Mouse (Mus musculus) MEL (cell line): ENCODE results near the gene Tex10. TPM values are rescaled to one million over a fixed set of nuclear protein-coding genes. Genes with fewer than 3 reads are reported as not detected.
"Not testable (repeated sequence)": the region's sequence is repeated elsewhere in the genome, so short reads cannot be mapped to it uniquely, and the experiment has no call there.

Source experiments
- DNase-seq: peaks from one replicate; pipeline ENCODE4 v3.0.0; 2011; ENCODE audit warnings: low read depth, low spot score
- H3K27ac ChIP-seq: 2 replicates; pipeline ENCODE4 v1.5.1; 2012; ENCODE audit warnings: low read depth, mild to moderate bottlenecking, control low read depth, low read length, moderate library complexity; ENCODE audit not compliant: control insufficient read depth
- H3K27me3 ChIP-seq, 2 experiments: fragments of 150-350 bp in 1 of 2; sonication (generic) in 1 of 2; 2 replicates each; pipeline ENCODE4 v1.6.1; 2012; ENCODE audit warnings: low read length in 2 of 2, mild to moderate bottlenecking in 2 of 2, improper control_type of control experiment in 1 of 2, moderate library complexity in 1 of 2; ENCODE audit not compliant: insufficient read depth in 2 of 2, control insufficient read depth in 1 of 2
- H3K36me3 ChIP-seq, 2 experiments: 2 replicates each; pipeline ENCODE4 v1.6.1; 2012 to 2014; ENCODE audit warnings: low read length in 2 of 2, improper control_type of control experiment in 1 of 2, inconsistent platforms in 1 of 2, mild to moderate bottlenecking in 1 of 2; ENCODE audit not compliant: insufficient read depth in 2 of 2, control insufficient read depth in 1 of 2
- H3K4me1 ChIP-seq, 2 experiments: fragments of 150-350 bp in 1 of 2; sonication (generic) in 1 of 2; 2 replicates each; pipeline ENCODE4 v1.6.1; 2012; ENCODE audit warnings: low read length in 2 of 2, improper control_type of control experiment in 1 of 2, mild to moderate bottlenecking in 1 of 2; ENCODE audit not compliant: insufficient read depth in 2 of 2, control insufficient read depth in 1 of 2
- H3K4me3 ChIP-seq, 2 experiments: fragments of 150-350 bp in 1 of 2; sonication (generic) in 1 of 2; 2 replicates each; pipeline ENCODE4 v1.5.1; 2012; ENCODE audit warnings: low read depth in 2 of 2, low read length in 2 of 2, mild to moderate bottlenecking in 2 of 2, moderate library complexity in 2 of 2, control low read depth in 1 of 2, improper control_type of control experiment in 1 of 2; ENCODE audit not compliant: control insufficient read depth in 1 of 2, insufficient read depth in 1 of 2
- H3K79me2 ChIP-seq: 2 replicates; pipeline ENCODE4 v1.6.1; 2012; ENCODE audit warnings: mild to moderate bottlenecking, low read length, moderate library complexity; ENCODE audit not compliant: control insufficient read depth, poor library complexity, insufficient read depth
- H3K9ac ChIP-seq: 2 replicates; pipeline ENCODE4 v1.6.1; 2012; ENCODE audit warnings: low read depth, mild to moderate bottlenecking, control low read depth, low read length, moderate library complexity; ENCODE audit not compliant: control insufficient read depth, poor library complexity, severe bottlenecking
- H3K9me3 ChIP-seq: fragments of 150-350 bp; sonication (generic); replicated peaks from 2 replicates; pipeline ENCODE4 v1.6.1; 2012; ENCODE audit warnings: mild to moderate bottlenecking, low read length, improper control_type of control experiment, moderate library complexity; ENCODE audit not compliant: insufficient read depth
- BHLHE40 ChIP-seq: IDR thresholded peaks from 2 replicates; pipeline ENCODE4 v1.6.1; 2012; ENCODE audit warnings: low read depth, mild to moderate bottlenecking, inconsistent platforms, low read length, improper control_type of control experiment, borderline replicate concordance
- CHD2 ChIP-seq: IDR thresholded peaks from 2 replicates; pipeline ENCODE4 v1.6.1; 2011; ENCODE audit warnings: low read length, improper control_type of control experiment
- ELF1 ChIP-seq: IDR thresholded peaks from 2 replicates; pipeline ENCODE4 v1.6.1; 2014; ENCODE audit warnings: low read depth, mild to moderate bottlenecking, inconsistent platforms, low read length, improper control_type of control experiment, moderate library complexity
- ETS1 ChIP-seq: IDR thresholded peaks from 2 replicates; pipeline ENCODE4 v1.6.1; 2012; ENCODE audit warnings: low read depth, mild to moderate bottlenecking, inconsistent platforms, low read length, improper control_type of control experiment, moderate library complexity
- GATA1 ChIP-seq: IDR thresholded peaks from 2 replicates; pipeline ENCODE4 v1.6.1; 2011; ENCODE audit warnings: low read depth, low read length, improper control_type of control experiment
- KAT2A ChIP-seq: conservative IDR thresholded peaks from 2 replicates; pipeline ENCODE4 v1.6.1; 2012; ENCODE audit warnings: low read depth, low read length, improper control_type of control experiment, inconsistent platforms
- MAFK ChIP-seq: IDR thresholded peaks from 2 replicates; pipeline ENCODE4 v1.6.1; 2011; ENCODE audit warnings: low read depth, mild to moderate bottlenecking, low read length, improper control_type of control experiment, borderline replicate concordance
- MAX ChIP-seq: IDR thresholded peaks from 2 replicates; pipeline ENCODE4 v1.6.1; 2011; ENCODE audit warnings: low read length, improper control_type of control experiment
- MAZ ChIP-seq: IDR thresholded peaks from 2 replicates; pipeline ENCODE4 v1.6.1; 2012; ENCODE audit warnings: low read depth, mild to moderate bottlenecking, inconsistent platforms, low read length, improper control_type of control experiment
- MEF2A ChIP-seq: IDR thresholded peaks from 2 replicates; pipeline ENCODE4 v1.6.1; 2014; ENCODE audit warnings: low read depth, mild to moderate bottlenecking, inconsistent platforms, low read length, improper control_type of control experiment; ENCODE audit not compliant: poor library complexity, insufficient replicate concordance, severe bottlenecking; ENCODE audit errors: extremely low read depth
- MXI1 ChIP-seq: IDR thresholded peaks from 2 replicates; pipeline ENCODE4 v1.6.1; 2011; ENCODE audit warnings: mild to moderate bottlenecking, low read depth, low read length, improper control_type of control experiment
- NELFE ChIP-seq: IDR thresholded peaks from 2 replicates; pipeline ENCODE4 v1.6.1; 2011; ENCODE audit warnings: low read depth, low read length, improper control_type of control experiment
- POLR2AphosphoS2 ChIP-seq: IDR thresholded peaks from 2 replicates; pipeline ENCODE4 v1.6.1; 2011; ENCODE audit warnings: low read length, improper control_type of control experiment
- SIN3A ChIP-seq: IDR thresholded peaks from 2 replicates; pipeline ENCODE4 v1.6.1; 2012; ENCODE audit warnings: low read length, improper control_type of control experiment, inconsistent platforms
- SMC3 ChIP-seq: IDR thresholded peaks from 2 replicates; pipeline ENCODE4 v1.6.1; 2011; ENCODE audit warnings: low read depth, low read length, improper control_type of control experiment
- TBP ChIP-seq: IDR thresholded peaks from 2 replicates; pipeline ENCODE4 v1.8.0; 2011; ENCODE audit warnings: low read depth, low read length, improper control_type of control experiment
- ZC3H11A ChIP-seq: IDR thresholded peaks from 2 replicates; pipeline ENCODE4 v1.6.1; 2012; ENCODE audit warnings: low read depth, mild to moderate bottlenecking, inconsistent platforms, low read length, improper control_type of control experiment
- ZNF384 ChIP-seq: IDR thresholded peaks from 2 replicates; pipeline ENCODE4 v1.6.1; 2012; ENCODE audit warnings: low read depth, mild to moderate bottlenecking, inconsistent platforms, low read length, improper control_type of control experiment
- polyA plus RNA-seq, 2 experiments: library from polyadenylated mRNA; stranded (reverse) in 1 of 2; unstranded in 1 of 2; fragments of >175 nt in 1 of 2; fragments of >200 nt in 1 of 2; gene quantifications; 2 replicates each; pipeline versions ENCODE4 v1.2.1 to v1.2.4; 2012; ENCODE audit warnings: low replicate concordance in 2 of 2, low read depth in 1 of 2; ENCODE audit not compliant: insufficient read length in 2 of 2, insufficient read depth in 1 of 2, missing spikeins in 1 of 2
- total RNA-seq: library from RNA; depleted of rRNA; stranded (reverse); fragments of 300-350 nt; gene quantifications from 2 replicates; pipeline ENCODE4 v1.2.3, GENCODE M21; 2012

Tex10 gene
- total and polyA plus RNA-seq, 3 experiments = 41.9 to 184 (median 51.6) TPM

DNA sequence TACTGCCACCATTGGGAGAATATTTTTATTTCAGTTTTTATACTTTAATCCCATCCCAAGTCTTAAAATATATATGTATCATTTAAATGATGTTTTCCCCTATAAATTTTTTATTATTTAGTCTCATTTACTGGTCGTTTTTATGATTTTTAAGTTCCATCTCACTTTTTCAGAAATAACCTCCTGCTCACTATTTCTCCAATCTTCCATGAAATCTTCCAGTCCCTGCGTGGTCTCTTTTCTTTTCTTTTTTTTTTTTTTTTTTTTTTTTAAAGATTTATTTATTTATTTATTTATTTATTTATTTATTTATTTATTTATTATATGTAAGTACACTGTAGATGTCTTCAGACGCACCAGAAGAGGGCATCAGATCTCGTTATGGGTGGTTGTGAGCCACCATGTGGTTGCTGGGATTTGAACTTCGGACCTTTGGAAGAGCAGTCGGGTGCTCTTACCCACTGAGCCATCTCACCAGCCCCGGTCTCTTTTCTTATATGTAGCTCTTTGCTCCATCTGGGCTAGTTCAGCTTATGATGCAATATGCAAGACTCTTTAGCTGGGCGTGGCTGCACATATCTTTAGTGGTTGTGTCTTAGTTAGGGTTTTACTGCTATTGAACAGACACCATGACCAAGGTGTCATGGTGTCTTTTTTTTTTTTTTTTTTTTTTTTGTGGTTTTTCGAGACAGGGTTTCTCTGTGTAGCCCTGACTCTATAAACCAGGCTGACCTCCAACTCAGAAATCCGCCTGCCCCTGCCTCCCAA lies 67.4 kb downstream of the Tex10 start:
- not testable (repeated sequence) for H3K27ac ChIP-seq, H3K36me3 ChIP-seq, H3K9me3 ChIP-seq, H3K4me1 ChIP-seq, H3K27me3 ChIP-seq, H3K79me2 ChIP-seq
- peak; percentile 91 for DNase-seq
- Histone ChIP-seq H3K4me3 (peak overlapping the region; percentile 51 to 64; a peak in 3 of 4 replicates), H3K9ac (peak overlapping the region; percentile 64)
- TF ChIP-seq ZNF384 (peak; percentile 79), TBP (peak; percentile 98), KAT2A (peak; percentile 51; the same call in 1 of the 2 replicates), MAFK (peak; percentile 63)

GRCm38 (mm10) chr4:48403066-48403640 lies 70.1 kb downstream of the Tex10 start:
- DNase-seq = no peak
- Histone ChIP-seq H3K27ac (no peak overlapping the region), H3K79me2 (no peaks in the 10 kb centered on the region), H3K4me1 (peaks cover 0 to 2% of the 10 kb centered on the region in 2 experiments; a peak in 1 of 4 replicates), H3K4me3 (no peak overlapping the region), H3K9ac (no peak overlapping the region), H3K9me3 (no peaks in the 10 kb centered on the region), H3K27me3 (no peaks in the 10 kb centered on the region), H3K36me3 (no peaks in the 10 kb centered on the region)
- TF ChIP-seq NELFE = no peak
- no peak for TF ChIP-seq BHLHE40
- TF ChIP-seq CHD2 = no peak
- no peak for TF ChIP-seq ELF1
- TF ChIP-seq POLR2AphosphoS2 = no peak

- Histone ChIP-seq H3K36me3 (no peaks in the 10 kb centered on the region), H3K9ac (no peak overlapping the region), H3K4me3 (no peak overlapping the region), H3K4me1 (no peaks in the 10 kb centered on the region), H3K79me2 (no peaks in the 10 kb centered on the region), H3K9me3 (no peaks in the 10 kb centered on the region), H3K27ac (no peak overlapping the region), H3K27me3 (no peaks in the 10 kb centered on the region)
- TF ChIP-seq NELFE = no peak
- no peak for TF ChIP-seq TBP
- TF ChIP-seq KAT2A = no peak
- TF ChIP-seq MAFK = no peak
- TF ChIP-seq ETS1 = no peak
- no peak for TF ChIP-seq MAX
- no peak for TF ChIP-seq ZNF384
- no peak for TF ChIP-seq ZC3H11A
- no peak for TF ChIP-seq SMC3
- no peak for TF ChIP-seq CHD2
- TF ChIP-seq MAZ = no peak
- no peak for TF ChIP-seq GATA1
- TF ChIP-seq MEF2A = no peak
- no peak for TF ChIP-seq MXI1
- no peak for TF ChIP-seq BHLHE40
- TF ChIP-seq SIN3A = no peak
- peak; percentile 10 for DNase-seq
Measured at GRCm38 (mm10) chr4:48396949-48397348, 76.3 kb downstream of the Tex10 start.
